Mouse (Mus musculus) gastrocnemius, postnatal 10 days (tissue): ENCODE data around the gene Ints3. TPM values are rescaled to one million over a fixed set of nuclear protein-coding genes. Genes with fewer than 3 reads are reported as not detected.

ENCODE experiments used
- DNase-seq: peaks from one replicate; pipeline ENCODE4 v3.0.0; 2021; ENCODE audit warnings: mixed read lengths
- total RNA-seq, 2 experiments: library from RNA; stranded (reverse); gene quantifications; 2 replicates each; pipeline ENCODE4 v1.2.3; 2021

Ints3 gene
- total RNA-seq, 2 experiments from 2014 or later = 18.4 to 24.3 TPM

DNA sequence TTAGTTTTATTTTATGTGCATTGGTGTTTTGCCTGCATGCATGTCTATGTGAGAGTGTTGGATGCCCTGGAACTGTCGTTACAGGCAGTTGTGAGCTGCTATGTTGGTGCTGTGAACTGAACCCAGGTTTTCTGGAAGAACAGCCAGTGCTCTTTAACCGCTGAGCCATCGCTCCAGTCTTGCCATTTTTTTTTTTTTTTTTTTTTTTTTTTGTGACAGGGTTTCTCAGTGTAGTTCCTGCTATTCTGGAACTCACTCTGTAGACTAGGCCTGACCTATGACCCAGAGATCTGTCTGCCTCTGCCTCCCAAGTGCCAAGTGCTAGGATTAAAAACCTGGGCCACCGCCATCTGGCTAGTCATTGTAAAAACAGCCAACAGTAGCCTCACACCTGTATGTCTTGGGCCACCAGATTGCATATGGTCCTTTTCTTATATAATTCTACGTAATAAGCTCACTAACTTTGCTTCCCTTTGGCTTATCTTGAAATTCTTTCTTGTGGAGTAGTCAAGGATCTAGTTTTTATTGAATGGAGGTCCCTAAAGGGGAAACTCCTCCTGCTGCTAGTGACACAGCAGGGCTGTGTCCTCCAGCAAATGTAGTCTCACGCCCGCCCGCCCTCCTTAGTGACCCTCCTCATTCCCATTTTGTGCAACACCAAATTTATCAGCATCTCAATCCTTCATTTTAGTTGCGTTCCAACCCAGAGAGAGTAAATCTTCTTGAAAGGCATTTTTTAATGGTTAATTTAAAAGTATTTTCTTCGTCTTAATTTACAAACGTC is 12.2 kb upstream of the Ints3 start:
- DNase-seq = peak; percentile 19

DNA sequence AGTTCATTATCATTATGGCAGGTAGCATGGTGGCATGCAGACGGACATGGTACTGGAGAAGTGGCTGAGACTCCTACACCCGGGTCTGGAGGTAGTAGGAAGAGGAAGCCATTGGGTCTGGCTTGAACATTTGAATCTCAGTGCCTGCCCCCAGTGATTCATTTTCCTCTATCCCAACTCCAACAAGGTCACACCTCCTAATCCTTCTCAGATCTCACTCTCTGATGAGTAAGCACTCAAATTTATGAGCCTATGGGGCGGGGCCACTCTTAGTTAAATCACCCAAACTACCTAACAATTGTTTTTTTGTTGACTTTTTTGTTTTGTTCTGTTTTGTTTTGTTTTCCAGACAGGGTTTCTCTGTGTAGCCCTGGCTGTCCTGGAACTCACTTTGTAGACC is 10.6 kb upstream of the Ints3 start:
- no peak for DNase-seq

DNA sequence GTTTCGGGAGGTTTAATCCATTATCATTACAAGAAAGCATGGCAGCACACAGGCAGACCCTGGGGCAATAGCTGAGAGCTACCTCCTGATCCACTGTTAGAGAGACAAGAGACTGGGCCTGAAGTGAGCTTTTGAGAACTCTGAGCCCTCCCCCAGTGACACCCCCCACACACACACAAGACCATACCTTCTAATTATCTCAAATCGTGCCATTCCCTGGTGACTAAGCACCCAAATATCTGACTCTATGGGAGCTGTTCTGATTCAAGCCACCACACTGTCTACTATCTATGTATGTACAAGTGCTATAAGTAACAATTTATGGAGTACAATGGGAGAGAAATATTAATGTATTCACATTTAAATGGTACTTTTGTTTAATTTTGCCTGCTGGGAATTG is 7.3 kb upstream of the Ints3 start:
- no peak for DNase-seq

DNA sequence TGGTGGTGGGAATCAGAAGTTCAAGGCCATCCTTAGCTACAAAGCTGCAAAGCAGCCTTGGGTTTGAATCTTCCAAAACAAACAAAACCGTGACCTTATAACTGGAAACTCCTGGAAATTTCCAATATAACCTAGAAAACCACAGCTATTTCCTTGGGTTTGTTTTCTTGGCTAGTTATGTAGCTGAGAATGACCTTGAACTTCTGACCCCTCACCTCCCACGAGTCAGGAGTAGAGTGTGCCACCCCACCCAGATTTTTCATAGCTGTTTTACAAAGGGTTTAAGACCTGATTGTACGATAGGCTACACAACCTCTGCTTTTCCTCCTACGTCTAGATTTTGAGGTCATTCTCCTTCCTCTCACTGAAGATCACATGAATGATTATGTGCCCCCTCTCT is 3.7 kb upstream of the Ints3 start:
- DNase-seq = no peak

DNA sequence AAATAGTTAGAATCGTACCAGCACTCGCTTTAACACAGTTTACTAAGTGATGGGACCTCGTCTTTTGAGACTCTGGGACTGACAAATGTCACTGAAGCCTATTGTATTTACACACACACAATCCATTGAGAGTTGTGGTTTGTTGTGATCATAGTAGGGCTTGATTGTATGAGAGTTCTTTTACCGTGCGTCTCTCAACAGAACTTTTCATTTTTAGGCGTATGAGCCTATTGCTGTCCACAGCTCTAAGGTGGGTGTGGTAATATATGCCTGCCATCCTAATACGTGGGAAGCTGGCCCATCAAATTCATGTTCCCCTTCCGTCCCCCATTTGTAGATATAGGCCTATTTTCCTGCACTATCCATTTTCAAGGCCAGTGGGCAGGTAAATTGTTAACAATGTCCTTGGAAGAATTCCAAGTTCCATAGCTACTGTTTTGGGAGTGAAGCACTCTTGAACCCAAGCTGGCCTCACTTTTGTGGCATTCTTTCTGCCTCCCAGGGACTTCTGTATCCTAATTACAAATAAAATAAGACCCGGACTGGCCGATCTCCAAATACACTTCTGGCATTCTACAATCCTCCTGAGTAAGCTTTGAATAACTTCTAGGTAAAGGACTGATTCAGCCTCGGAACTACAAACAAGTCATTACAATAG is 780 bp upstream of the Ints3 start:
- DNase-seq = no peak

DNA sequence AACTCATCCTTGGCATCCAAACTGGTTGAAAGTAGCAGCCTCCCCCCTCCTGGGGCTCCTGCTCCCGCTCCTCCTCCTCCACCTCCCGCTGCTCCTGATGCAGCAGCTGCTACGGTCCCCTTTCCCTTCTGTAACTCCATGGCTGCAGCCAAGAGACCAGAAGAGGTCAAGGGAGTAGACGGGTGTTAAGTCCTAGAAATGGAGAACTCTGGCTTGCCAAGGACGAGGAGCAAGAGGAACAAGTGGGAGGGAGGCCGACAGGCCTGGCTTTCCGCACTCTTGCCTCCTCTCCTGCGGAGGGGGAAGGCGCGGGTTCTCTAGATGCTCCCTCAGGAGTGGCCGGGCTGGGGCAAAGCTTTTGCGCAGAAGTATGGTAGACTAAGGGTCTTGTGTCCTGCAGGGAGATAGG is 607 bp downstream of the Ints3 start:
- no peak for DNase-seq

DNA sequence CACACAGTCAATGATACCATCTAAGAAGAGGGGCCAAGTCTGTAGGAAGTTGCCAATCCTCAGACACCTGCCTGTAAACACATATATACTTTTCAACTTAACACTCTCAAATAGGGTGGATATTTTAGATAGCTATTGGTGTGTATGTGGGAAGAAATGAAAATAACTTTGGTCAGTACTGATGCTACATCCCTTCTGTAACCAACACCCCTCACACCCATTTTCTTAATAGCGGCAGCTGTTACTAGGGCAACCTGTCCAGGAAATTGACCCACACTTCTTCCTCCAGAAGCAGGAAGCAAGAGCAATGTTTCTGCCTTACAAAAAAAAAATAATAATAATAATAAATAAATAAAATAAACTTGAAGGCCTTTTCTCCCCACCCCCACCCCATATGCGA is 1.1 kb downstream of the Ints3 start:
- DNase-seq = no peak

DNA sequence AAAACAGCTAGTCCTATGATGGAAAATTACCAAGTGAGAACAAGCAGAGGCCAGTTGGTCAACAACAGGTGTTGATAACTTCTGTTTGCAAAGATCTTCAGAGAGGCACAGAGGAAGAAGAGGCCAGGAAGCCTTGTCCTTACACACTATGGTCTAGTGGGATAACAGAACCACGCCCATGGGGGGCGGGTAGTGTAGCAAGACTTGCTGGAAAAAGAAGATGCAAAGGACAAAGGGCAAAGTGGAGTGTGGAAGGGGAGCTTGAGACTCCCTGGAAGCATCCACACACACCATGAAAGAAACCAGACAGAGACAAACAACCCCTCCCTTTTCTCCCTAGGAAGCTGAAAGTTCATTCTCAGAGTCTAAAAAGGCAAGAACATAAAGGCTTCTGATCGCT is 3.8 kb downstream of the Ints3 start:
- no peak for DNase-seq

DNA sequence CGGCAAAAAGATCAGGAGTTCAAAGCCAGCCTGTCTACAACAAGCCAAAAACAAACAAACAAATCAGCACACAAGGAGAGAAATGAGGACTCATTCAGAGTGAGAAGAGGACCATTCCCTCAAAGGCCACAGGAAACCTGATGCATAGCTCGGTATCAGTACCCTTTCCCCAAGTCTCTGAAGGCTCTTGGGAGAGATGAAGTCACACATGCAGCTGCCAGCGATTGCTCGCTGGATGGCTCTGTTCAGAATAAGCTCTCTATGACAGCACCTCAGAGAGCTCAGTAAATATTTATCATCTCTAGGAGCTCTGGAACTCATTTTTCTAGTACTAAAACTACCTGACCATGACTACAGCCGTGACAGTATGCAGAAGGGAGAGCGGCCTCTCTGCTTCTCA is 5.2 kb downstream of the Ints3 start:
- DNase-seq = no peak

DNA sequence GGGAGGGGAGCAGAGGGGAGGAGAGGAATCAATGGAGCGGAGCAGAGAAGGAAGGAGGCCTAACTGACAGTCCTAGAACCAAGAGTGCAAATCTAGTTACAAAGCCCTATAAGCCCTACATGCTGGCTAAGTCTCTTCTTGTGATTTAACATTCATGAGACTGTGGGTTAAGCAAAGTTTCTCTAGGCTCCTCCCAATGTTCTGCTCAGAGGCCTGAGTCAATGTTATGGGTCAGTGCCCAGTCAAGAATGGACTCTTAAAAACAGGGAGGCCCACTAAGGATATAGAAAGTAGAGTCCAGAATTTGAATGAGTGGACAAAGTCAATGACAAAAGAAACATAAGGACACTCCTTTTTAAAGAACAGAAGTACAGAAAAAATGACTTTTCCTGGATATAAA is 5.8 kb downstream of the Ints3 start:
- no peak for DNase-seq

DNA sequence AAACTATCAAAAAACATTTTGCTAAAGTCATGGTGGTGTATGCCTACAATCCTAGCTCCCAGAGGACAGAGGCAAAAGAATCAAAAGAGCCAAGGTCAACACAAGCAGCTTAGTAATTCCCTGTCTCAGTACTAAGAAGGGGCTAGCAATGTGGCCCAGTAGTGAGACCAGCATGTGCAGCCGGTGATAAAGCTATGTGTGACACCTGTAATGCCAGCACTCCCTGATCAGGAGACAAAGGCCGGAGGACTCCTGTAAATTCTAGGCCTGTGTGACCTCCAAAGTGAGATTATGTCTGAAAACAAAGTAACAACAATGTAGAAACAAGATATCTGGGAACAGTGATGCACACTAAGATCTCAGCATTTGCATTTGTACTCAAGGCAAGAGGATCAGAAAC is 7.9 kb downstream of the Ints3 start:
- DNase-seq = no peak

DNA sequence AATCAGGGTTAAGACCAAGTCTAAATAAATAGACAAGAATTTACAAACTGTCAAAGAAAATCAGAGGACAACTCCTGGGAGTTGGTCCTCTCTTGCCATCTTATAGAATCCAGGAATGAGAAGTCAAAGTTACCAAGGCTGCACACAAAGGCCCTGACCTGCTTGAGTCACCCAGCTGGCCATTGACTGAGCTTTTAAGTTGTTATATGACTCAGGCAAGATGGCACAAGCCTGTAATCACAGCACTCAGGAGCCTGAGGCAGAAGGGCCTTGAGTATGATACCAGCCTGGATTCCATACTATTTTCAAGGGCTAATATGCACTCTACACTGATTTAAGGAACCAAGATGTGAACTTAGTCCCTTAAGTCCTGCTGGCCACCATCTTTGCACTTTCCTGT is 9.9 kb downstream of the Ints3 start:
- DNase-seq = no peak

DNA sequence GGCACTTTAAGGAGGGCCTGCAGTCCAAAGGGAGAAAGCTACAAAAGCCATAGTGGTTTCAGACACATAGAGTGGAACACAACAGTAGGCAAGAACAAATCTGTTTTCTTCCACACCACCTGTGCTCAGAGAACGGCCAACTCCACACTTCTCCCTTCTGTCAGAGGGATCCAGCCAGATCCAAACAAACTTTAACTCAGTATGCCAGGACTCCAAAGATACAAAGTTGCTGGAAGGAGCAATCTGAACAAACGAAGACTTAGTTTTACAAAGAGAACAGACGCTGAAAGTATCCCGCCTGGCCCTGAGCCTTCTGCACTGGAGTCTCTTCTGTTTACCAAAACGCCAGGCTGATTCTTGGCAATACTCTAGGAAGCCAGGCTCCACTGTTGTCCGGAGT is 12.7 kb downstream of the Ints3 start:
- DNase-seq = no peak

DNA sequence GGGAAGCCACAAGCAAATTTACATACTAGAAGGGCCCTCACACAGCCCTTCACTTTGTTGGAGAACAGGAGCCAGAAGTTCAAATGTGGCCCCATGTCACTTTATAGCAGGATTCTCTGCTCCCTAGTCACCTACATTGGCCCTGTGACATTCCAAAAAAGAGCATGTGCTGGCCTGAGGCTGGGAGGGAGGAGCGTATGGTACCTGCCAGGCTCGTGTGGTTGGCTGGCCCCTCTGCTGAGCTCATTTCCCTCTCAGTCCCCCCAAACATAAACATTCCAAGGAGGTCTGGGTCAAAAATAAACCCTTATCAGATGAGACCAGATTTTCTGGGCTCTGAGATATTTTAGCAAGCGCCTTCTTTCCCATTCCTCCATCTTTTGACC is 20.4 kb downstream of the Ints3 start:
- no peak for DNase-seq

DNA sequence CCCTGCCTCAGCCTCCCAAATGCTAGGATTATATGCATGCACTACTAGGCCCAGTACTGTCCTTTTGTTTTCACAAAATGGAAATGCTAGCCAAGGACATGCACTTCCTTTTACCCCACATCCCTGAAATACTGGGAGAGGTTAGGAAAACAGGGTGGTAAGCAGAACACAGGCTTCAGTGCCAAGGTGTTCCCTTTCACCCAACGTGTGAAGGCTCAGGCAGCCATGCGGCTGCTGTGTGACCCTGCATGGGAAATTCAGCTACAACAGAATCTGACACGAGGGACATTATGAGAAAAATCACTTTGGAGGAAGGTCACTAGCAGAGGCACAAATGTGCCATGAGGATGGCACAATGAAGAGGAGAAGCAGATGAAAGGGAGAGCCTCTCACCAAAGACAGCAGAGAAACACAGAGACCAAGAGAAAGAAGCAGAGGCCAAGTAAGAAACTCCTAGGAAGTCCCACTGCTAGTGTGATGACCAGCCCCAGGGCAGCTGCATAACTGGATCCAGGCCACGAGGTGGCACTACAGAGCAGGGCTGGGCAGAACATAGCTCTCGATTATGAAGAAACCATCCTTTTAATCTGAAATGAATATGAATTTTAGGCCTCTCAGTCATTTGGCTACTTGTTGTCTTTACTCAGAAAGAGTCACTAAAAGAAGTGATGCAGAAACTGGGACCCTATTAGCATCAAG is 21.0 kb downstream of the Ints3 start:
- DNase-seq = peak; percentile 84

DNA sequence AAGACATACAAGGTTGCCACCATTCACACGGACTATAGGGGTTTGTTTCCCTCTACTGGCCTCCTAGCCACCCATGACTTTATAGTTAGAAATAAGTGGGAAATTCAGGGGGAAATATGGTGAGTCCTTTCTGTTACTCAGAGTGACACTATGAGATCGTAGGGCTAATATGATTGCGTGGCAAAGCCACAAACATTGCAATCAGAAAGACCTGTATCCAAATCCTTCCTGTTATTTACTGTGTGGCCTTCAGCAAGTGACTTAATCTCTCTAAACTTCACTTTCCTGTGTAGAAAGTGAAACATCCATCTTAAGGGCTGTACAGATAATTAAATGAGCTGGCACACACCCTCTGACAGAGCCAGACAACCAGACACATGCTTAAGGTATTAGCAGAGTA is 24.7 kb downstream of the Ints3 start:
- DNase-seq = no peak

DNA sequence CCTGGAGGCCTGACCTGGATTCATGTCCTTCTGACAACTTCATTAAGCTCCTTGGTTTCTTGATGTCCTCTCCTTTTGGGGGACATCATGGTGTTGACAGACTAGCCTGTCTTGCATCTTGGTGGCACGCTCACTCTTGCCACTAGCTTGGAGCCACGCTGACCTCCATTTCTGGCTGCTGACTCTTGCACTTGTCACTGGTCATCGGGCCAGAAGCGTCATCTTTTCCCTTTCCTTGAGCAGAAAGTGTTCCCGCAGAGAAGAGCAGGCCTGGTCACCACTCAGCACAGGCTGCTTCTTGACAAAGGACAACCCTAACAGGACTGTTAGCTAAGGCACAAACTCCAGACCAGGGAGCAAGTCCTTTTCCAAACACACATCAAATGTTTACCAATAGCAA is 27.0 kb downstream of the Ints3 start:
- DNase-seq = no peak

DNA sequence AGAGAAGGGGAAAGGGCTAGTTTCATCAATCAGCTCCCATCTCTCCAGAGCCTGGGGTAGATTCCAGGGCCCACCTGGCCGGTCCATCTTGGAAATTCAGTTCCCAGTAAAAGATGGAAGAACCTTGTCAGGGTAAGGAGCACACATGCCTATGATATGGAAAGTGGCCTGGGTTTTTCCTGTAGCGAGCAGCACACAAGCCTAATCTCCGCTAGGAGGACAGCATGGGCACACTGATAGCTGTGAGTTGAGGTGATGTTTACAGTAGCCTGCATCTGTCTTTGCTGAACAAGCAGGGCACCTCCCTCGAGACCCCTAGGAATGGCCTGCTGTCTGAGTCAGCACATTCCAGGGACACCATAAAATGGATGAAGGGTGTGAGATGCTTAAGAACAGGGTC is 28.8 kb downstream of the Ints3 start:
- DNase-seq = no peak

DNA sequence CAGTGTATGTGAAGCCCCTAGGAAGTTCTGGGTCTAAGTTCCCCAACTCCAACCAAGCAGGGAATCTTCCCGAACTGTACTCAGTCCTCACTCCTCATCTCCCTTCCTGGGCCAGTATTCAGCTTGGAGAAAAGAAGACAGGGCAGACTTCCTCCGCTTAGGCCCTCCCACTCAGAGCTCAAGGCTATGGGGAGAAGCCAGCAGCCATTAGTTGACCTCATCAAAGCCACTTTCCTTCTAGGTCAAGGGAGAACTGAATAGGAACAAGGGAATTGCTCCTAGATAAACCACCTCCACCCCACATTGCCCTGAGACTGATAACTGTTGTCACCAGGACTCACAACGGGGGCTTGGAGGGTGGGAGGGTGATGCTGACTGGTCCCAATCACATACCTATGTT is 29.3 kb downstream of the Ints3 start:
- DNase-seq = no peak

DNA sequence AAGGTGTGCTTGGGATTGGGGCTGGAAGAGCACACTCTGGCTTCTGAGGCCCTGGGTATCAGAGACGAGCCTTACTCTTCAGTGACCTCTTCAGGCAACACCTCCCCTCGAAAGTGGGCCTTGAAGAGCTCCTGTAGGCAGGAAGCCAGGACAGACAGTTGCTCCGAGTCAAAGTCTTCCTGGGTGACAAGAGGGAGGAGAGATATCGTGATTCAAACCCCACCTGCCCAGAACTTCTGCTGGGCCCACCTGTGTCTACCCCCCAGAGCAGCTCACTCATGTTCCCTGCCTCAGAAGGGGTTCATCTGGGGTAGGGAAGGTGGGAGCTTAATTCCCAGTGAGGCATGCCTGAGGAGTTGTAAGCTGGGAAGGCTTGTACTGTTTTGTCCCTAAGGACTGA is 32.4 kb downstream of the Ints3 start:
- DNase-seq = no peak

DNA sequence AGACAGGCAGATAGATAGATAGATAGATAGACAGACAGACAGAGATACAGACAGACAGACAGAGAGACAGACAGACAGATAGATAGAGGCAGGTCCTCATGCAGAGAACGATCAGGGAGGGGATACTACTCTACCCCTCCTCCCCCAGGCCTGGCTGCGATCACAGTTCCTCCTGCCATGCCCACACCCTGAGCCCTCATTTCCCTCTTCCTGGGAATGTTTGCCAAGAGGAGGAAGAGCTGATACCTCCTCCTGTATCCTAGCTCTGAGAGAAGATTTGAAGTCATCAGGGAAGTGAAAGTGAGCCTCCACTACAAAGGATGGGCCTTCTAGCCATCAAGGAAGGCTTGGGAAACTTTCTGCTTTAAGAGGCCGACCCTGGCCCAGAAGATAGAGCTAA is 37.8 kb downstream of the Ints3 start:
- DNase-seq = no peak

DNA sequence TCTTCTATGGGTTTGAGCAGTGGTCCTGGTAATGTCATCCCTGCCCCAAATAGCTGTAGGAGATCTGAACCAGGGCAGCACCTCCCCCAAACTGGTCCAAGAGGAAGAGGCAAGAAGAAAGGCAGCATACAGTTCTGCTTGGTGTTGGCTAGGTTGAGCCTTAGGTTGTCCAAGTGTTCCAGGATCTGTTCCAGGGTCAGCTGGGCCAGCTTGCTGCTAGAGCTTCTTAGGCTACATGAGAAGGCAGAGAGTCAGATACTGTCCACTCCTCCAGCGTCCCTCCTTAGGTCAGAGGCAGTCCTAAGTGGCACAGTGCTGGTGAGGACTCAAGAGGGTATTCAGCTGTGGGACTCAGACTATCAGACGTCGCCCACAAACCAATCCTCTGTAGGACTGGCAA is 40.8 kb downstream of the Ints3 start:
- no peak for DNase-seq

DNA sequence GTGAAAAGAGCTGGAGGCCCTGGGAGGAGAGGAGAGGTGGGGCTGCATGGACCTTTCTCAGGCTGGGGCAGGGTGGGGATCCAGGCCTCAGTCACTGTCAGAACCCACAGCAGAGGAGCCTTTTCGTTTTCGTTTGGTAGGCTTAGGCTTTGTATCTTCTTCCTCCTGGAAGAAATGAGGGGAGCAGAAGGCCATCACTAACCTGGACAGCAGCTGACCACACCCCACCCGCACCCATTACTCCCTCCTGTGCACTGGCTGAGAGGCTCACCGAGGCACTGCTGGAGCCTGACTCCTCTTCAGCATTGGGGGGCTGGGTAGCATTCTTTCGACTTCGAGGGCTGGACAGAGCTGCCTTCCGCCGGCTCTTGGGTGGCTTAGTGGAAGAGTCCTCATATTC is 41.5 kb downstream of the Ints3 start:
- no peak for DNase-seq

DNA sequence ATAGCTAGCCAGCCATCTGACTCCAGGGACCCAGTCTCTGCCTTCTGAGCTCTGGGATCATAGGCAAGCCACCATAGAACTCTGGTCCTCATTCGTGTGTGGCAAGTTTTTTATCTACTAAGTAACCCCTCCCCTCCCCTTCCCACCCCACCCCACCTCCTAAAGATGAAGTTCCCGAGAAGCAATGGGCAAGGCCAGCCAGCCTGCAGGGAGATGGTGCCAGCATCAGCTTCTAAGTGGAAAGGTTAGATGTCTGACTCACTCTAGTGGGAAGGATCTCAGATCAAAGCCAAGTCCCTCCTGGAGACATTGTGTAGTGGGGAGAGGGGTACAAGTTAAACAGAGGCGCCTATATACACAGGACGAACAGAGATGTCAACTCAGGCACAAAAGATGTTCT is 42.4 kb downstream of the Ints3 start:
- no peak for DNase-seq
